Mouse (Mus musculus) gastrocnemius, postnatal 25 days (tissue): ENCODE measurements at regions not wholly inside any gene's neighbourhood (a gene's known extent, or its start where the extent isn't known, plus 50 kb on each side); places are given as distances from the start of the nearest gene placed in this dataset.
A peak's percentile ranks its signal among the peaks of the same experiment; 100 is the strongest.
"Not testable (repeated sequence)": the region's sequence is repeated elsewhere in the genome, so short reads cannot be mapped to it uniquely, and the experiment has no call there.

ENCODE experiments used
- DNase-seq: peaks from one replicate; pipeline ENCODE4 v3.0.0; 2022

DNA sequence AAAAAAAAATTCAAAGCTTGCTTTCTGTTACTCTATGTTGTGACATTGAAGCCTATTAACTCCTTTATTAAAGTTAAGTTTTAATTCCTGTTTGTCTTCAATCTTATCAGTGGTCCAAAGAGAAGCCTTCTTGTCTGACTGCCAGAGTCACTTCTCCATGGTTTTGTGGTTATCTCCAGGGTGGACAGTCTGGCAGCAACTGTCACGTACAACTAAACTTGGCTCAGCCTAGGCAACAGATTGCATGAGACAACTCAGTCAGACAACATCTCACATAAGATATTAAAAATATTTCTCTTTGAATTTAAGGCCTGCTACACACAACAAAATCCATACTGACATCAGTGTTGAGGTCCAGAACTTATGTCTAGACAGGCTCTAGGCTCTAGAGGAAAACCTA lies 406.7 kb upstream of the Slc39a10 start:
- DNase-seq: no peak

DNA sequence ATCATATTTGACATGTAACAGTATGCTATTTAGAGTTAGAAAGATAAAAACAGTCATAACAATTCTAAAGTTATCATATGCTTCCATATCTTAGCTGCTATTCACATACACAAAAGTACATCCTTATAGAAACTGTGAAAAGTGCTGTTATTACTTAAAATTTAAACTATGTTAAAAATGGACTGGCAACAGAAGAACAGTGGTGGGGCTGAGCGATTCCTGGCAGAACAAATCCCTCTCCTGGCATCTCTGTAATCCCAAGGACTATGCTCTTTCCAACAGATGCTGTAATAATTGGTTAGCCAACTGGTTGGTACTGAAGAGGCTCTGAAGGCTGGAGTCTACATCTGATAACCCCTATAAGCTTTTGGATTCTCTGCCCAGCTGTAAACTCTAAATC lies 393.0 kb upstream of the Slc39a10 start:
- peak; percentile 5 for DNase-seq

GRCm38 (mm10) chr1:47278321-47279020 lies 385.8 kb upstream of the Slc39a10 start:
- no peak for DNase-seq

GRCm38 (mm10) chr1:47277839-47278238 lies 385.2 kb upstream of the Slc39a10 start:
- DNase-seq: no peak

DNA sequence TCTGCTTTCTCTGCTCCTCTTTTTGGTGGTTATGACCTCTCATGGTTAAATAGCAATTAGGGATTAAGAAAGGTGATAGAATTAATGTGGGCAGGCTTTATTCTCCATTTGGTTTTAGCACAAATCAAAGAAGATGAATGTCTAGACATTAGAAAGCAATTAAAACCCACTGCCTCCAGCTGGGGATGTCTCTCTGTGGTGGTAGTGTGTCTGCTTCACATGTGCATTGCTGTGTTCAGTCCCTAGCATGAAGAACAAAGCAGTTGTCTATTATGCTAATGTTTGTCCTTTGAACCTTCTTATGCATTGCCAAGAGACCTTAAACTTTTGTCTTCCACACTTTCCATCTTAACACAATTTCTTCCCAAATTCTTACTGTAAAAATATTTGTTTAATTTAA lies 379.5 kb upstream of the Slc39a10 start:
- no peak for DNase-seq

- DNase-seq: no peak
Observed at GRCm38 (mm10) chr1:47263611-47264010, 371.0 kb upstream of the Slc39a10 start.

DNA sequence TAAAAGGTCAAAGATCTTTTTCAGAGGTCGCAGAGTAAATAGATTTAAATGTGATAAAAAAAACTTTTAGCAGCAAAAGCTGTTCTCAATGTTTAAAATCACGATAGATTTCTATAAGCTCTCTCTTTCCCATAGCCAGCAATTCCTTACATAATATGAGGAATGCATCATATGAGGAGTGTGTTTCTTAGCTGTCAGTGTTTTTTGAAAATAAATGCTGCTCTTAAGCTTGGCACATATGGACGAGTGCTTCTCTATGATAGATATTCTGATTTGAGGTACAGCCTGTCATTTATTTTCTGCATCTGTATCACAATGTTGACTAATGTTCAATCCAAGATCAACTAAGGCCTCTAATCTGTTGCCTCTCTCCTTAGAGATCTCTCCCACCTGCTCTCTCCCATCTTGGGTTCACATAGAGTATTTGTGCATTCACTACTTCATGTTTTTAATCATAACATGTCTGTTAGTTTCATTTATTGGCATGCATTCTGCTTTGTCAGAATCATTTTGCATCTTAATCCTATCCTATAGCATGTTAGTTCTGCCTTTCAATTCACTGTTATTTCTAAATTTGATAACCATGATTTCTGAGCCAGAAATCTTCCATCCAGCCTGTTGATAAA lies 369.0 kb upstream of the Slc39a10 start:
- DNase-seq: no peak

GRCm38 (mm10) chr1:47250706-47251105 lies 358.1 kb upstream of the Slc39a10 start:
- DNase-seq: not testable (repeated sequence)

DNA sequence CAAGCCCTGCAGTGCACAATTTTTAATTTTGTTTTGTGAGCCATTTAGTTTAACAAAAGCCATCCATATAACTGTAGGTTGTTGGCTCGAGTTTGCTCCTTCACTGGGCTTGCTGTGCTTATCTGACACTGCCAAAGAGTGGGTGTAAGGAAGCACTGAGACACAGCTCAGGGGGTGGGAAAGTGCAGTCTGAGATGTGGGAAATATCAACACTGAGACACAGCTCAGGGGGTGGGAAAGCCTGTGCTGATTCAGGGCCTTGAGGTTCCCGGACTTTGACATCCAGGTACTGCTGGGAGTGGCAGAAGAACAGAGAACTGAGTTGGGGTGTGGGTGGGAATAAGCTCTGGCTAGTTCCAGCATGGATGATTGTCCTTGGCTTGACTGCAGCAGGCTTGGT lies 324.4 kb upstream of the Slc39a10 start:
- no peak for DNase-seq

GRCm38 (mm10) chr1:47216419-47217002 lies 323.9 kb upstream of the Slc39a10 start:
- DNase-seq: no peak

GRCm38 (mm10) chr1:47213476-47213875 lies 320.8 kb upstream of the Slc39a10 start:
- DNase-seq: no peak

DNA sequence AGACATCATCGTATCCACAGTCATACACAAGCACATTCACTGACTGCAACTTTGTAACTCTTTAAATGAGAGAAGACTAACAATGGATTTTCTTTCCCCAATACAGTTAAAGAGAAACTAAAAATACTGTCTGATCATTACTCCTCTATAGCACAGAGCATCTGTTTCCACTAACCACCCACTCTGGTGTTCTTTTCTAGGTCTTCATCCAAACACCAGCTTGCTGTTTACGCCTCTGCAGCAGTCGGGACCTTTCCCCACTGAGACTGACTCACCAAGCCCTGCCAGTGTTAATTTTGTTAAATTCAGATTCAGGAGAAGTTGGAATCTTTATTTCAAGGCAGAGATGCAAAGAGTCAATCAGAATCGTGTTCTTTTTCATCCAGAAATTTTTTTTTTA lies 300.3 kb upstream of the Slc39a10 start:
- no peak for DNase-seq

- no peak for DNase-seq
Observed at GRCm38 (mm10) chr1:47164417-47164816, 271.8 kb upstream of the Slc39a10 start.

- no peak for DNase-seq
Observed at GRCm38 (mm10) chr1:47163808-47164410, 271.3 kb upstream of the Slc39a10 start.

GRCm38 (mm10) chr1:47130031-47130430 lies 237.4 kb upstream of the Slc39a10 start:
- not testable (repeated sequence) for DNase-seq

GRCm38 (mm10) chr1:47119636-47120035 lies 227.0 kb upstream of the Slc39a10 start:
- no peak for DNase-seq

DNA sequence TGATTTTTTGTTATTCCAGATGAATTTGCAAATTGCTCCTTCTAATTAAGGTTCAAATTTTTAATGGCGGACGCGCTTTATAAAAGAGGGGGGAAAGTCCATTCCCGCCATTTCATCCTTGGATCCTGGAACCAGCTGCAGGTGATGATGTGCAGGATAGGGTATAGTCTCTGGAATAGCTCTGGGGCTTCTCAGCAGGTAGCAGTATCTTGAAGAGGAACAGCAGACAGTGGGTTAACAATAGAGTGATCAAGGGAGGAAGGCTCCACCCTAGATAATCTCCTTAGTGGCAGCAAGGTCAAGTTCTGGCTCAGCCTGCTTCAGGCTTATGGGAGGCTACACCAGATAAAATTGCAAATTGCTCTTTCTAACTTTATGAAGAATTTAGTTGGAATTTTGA lies 224.0 kb upstream of the Slc39a10 start:
- not testable (repeated sequence) for DNase-seq

DNA sequence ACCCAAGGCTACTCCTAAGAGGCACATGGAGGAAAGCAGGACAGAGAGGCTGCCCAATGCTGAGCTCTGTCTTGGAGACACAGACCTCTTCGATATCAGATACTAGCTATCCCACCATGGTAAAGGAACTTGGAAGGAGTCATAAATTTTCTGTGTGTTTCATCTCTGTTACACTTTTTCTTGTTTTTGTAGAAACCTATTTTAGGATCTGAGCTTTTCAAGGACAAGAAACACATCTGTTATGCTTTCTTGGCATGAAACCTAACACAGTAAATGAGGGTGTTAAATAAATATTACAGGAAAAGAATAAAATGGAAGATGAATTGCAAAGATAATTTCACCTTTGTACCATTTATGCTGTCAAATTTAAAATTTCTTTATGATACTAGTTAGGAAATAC lies 219.8 kb upstream of the Slc39a10 start:
- DNase-seq: no peak

DNA sequence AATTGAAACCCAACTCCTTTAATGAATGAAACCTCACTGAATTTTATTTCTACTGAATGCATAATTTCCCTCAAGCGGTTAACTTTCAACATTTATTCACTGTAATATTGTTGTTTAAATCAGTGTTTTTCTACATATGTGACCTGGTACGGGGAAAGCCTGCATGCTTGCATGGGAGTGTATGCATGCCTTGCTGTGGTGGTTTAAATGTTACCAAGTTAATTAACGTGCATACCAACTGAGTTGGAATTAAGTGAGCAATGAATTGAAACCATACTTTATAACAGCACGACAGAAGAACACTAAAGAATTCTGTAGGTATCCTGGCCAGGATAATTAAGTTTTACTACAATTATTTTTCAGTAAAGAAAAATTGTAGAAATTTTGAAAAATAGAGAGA lies 211.4 kb upstream of the Slc39a10 start:
- DNase-seq: no peak

GRCm38 (mm10) chr1:47103321-47103988 lies 210.8 kb upstream of the Slc39a10 start:
- no peak for DNase-seq

GRCm38 (mm10) chr1:47097084-47097996 lies 204.7 kb upstream of the Slc39a10 start:
- no peak for DNase-seq

GRCm38 (mm10) chr1:47094498-47094897 lies 201.8 kb upstream of the Slc39a10 start:
- DNase-seq: no peak
